Mouse (Mus musculus): ENCODE results near the gene Oaz1.

- no peak for TF ChIP-seq CTCF (IDR thresholded peaks at IDR 0.05; ENCODE audit: low read depth)
- no peak for TF ChIP-seq EP300 (IDR thresholded peaks at IDR 0.05; ENCODE audit: low read depth)
Observed at GRCm38 (mm10) chr10:80805322-80805721, 21.1 kb upstream of the Oaz1 start.

Measured in heart, postnatal 0 days (tissue).